Mouse (Mus musculus): ENCODE measurements at regions not wholly inside any gene's neighbourhood (a gene's known extent, or its start where the extent isn't known, plus 50 kb on each side); places are given as distances from the start of the nearest gene placed in this dataset.

- no peak for DNase-seq (ENCODE audit: low spot score)
Measured at GRCm38 (mm10) chr13:87649289-87649688, 1172.0 kb upstream of the Edil3 start.

GRCm38 (mm10) chr13:87672461-87672860 is 1148.8 kb upstream of the Edil3 start:
- DNase-seq (ENCODE audit: low spot score): peak; percentile 7

DNA sequence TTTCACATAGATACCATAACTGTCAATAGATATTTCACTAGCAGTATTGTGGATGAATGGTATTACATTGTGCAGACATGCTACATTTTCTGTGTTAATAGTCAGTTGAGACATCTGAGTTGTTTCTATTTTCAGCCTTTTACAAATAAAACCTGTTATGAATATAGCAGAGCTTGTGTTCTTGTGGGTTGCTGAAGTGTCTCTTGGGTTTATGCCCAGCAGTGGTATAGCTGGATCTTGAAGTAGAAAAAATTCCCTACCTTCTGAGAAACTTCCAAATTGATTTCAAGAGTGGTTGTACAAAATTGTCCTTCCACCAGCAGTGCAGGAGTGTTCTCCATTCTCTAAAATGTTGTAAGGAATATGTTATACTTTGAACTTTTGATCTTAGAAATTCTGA is 1142.4 kb upstream of the Edil3 start:
- no peak for DNase-seq (ENCODE audit: low spot score)

Data from ovary, adult 18-20 months (tissue).